11 mouse cellular contexts compared by ENCODE assay signal in genomic region chr11:104271876-104272275, GRCm38 (mm10). TPM values are rescaled to one million over a fixed set of nuclear protein-coding genes. Genes with fewer than 3 reads are reported as not detected.
DNase-seq lines count a peak whose midpoint lies in the region; ATAC-seq lines count a peak whose summit lies in the region.
"Had no signal": no experiment of that assay in that cellular context is flagged by ENCODE, and none has a peak within 500 bp of the region (broad histone marks: within the 10 kb centered on the region; RNA-seq: fewer than 3 reads in every experiment).

No protein-coding gene starts in this region.

- DNase-seq in heart, postnatal 10 days = peak; percentile 26 to 35
- DNase-seq in ovary, postnatal 36 days (ENCODE audit: low spot score) = peak; percentile 30
- no peak for DNase-seq in ovary, postnatal 10 days (ENCODE audit: low spot score)
- peak; percentile 72 for DNase-seq in cerebellum, adult 8-10 months
- DNase-seq in spleen, adult 18-20 months = no peak
- no peak for DNase-seq in thymus, postnatal 0 days (ENCODE audit: low spot score)

- intact Hi-C loops in heart, postnatal 10 days (cut with DNase I) = no loop called here

- WGBS in heart, embryonic 11.5 days (ENCODE audit: insufficient replicate concordance) = 62% methylated on average over 6 of the region's 6 CpGs
- 75% methylated on average over 6 of the region's 6 CpGs for WGBS in neural tube, embryonic 15.5 days

- H3K36me3 ChIP-seq in heart, embryonic 11.5 days (ENCODE audit: control insufficient read depth, insufficient read depth, low read length) = no peaks in the 10 kb centered on the region
- H3K36me3 ChIP-seq in neural tube, embryonic 15.5 days = no peaks in the 10 kb centered on the region
- H3K36me3 ChIP-seq: hindbrain, embryonic 15.5 days had no signal

- no peak overlapping the region for H3K4me3 ChIP-seq in heart, embryonic 11.5 days (ENCODE audit: low read depth, low read length)
- H3K4me3 ChIP-seq in neural tube, embryonic 15.5 days (replicated peaks) = no peak overlapping the region
- H3K4me3 ChIP-seq: hindbrain, embryonic 15.5 days had no signal

- no peak for ATAC-seq in heart, embryonic 11.5 days (replicated peaks; ENCODE audit: insufficient number of reproducible peaks, low FRiP score, low TSS enrichment)
- ATAC-seq in neural tube, embryonic 15.5 days (ENCODE audit: low FRiP score) = no peak
- ATAC-seq: activated CD4-positive, CD25-positive, alpha-beta regulatory T cell, adult 4 months had no signal

- H3K27ac ChIP-seq in heart, embryonic 11.5 days (ENCODE audit: low read depth, low read length) = no peak overlapping the region
- 0 out of 2 replicates have a peak overlapping the region, but pooled peaks have one; percentile 13 for H3K27ac ChIP-seq in neural tube, embryonic 15.5 days (replicated peaks)
- H3K27ac ChIP-seq: hindbrain, embryonic 15.5 days; liver, embryonic 14.5 days had no signal

- no peak overlapping the region for H3K9ac ChIP-seq in heart, embryonic 11.5 days (ENCODE audit: low read depth, low read length)
- no peak overlapping the region for H3K9ac ChIP-seq in neural tube, embryonic 15.5 days (replicated peaks)
- H3K9ac ChIP-seq: hindbrain, embryonic 15.5 days; liver, embryonic 14.5 days had no signal

- no peaks in the 10 kb centered on the region for H3K9me3 ChIP-seq in heart, embryonic 11.5 days (replicated peaks; ENCODE audit: control insufficient read depth, low read length)
- no peaks in the 10 kb centered on the region for H3K9me3 ChIP-seq in neural tube, embryonic 15.5 days (replicated peaks)
- H3K9me3 ChIP-seq: hindbrain, embryonic 15.5 days had no signal

- H3K27me3 ChIP-seq in heart, embryonic 11.5 days (ENCODE audit: control insufficient read depth, insufficient read depth, low read length) = no peaks in the 10 kb centered on the region
- no peaks in the 10 kb centered on the region for H3K27me3 ChIP-seq in neural tube, embryonic 15.5 days (replicated peaks)
- H3K27me3 ChIP-seq: hindbrain, embryonic 15.5 days had no signal

- 0 out of 2 replicates have a peak, but pooled peaks cover 2% of the 10 kb centered on the region for H3K4me1 ChIP-seq in heart, embryonic 11.5 days (ENCODE audit: control insufficient read depth, insufficient read depth, low read length)
- H3K4me1 ChIP-seq in neural tube, embryonic 15.5 days = peaks cover 10% of the 10 kb centered on the region

- H3K4me2 ChIP-seq in heart, embryonic 11.5 days = no peak overlapping the region
- no peak overlapping the region for H3K4me2 ChIP-seq in neural tube, embryonic 15.5 days
- H3K4me2 ChIP-seq: hindbrain, embryonic 15.5 days had no signal

RNA-seq across cellular contexts. Expression of gene Mapt, which starts 40.7 kb away (rescaled TPM):
- total RNA-seq in heart, postnatal 10 days (2021) = 10 to 100 TPM; 40.7 to 52.8 TPM
- 0.43 and 0.63 TPM in 2 replicates for polyA plus RNA-seq in heart, embryonic 11.5 days (2014; fragmentation: Nextera tagmentation; extraction: Ambion mirVana)
- 880 and 1,075 TPM in 2 replicates for polyA plus RNA-seq in neural tube, embryonic 15.5 days (2015; fragmentation: Nextera tagmentation; extraction: Ambion mirVana)
- 0.41 and 0.61 TPM in 2 replicates for polyA plus RNA-seq in thymus, postnatal 0 days (2015; fragmentation: Nextera tagmentation; extraction: Ambion mirVana)

Comparison
In these comparisons a context has a peak if more than half of its experiments do, and no peak if none do; other contexts are left out.
1. DNase-seq: peak in heart, postnatal 10 days (2 of 2), ovary, postnatal 36 days (single experiment) and cerebellum, adult 8-10 months (single experiment); none in ovary, postnatal 10 days (single experiment), spleen, adult 18-20 months (0 of 2) and thymus, postnatal 0 days (single experiment).
2. RNA of gene Mapt, which starts 40.7 kb away (polyA plus RNA-seq): 880 to 1,075 TPM in neural tube, embryonic 15.5 days; 0.41 to 0.61 TPM in thymus, postnatal 0 days and 0.43 to 0.63 TPM in heart, embryonic 11.5 days; every median in the first group is over 100 times any median in the second.